Mouse (Mus musculus): ENCODE measurements around the gene Cntrob.

GRCm38 (mm10) chr11:69366855-69367615, 43.5 kb upstream of the Cntrob start:
- TF ChIP-seq POLR2A (IDR thresholded peaks at IDR 0.05; ENCODE audit: borderline replicate concordance, control insufficient read depth, low read depth, low read length) (no peak), CTCF (IDR thresholded peaks at IDR 0.05; ENCODE audit: control insufficient read depth, insufficient read depth, low read length) (no peak)
